Mouse (Mus musculus): Measurements from ENCODE around the gene Kalrn.
"Not testable (repeated sequence)": the region's sequence is repeated elsewhere in the genome, so short reads cannot be mapped to it uniquely, and the experiment has no call there.

The Kalrn gene

GRCm38 (mm10) chr16:34316253-34316652, 257.1 kb downstream of the Kalrn start:
- no peak for DNase-seq (ENCODE audit: low spot score in 2 of 2)

GRCm38 (mm10) chr16:34314071-34314470, 259.3 kb downstream of the Kalrn start:
- DNase-seq (ENCODE audit: low spot score in 2 of 2): no peak

DNA sequence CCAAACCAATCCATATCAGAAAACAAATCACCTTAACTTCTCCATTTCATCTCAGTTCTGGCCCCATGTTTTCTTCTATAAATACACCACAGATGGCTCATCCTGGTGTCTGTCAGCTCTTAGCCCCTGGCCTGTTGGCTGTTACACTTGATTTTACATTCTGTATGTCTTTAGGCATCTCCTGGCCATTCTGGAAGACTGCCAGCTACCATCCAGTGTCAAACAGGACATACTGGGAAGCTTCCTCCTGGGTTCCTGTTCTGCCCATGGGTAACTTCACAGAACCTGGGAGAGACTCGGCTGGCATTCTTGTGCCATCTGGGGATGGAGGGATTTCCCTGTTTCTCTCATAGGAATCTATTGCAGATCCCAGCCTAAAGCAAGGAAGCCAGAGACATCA, 261.8 kb downstream of the Kalrn start:
- no peak for DNase-seq (ENCODE audit: low spot score in 2 of 2)

GRCm38 (mm10) chr16:34310363-34310762, 263.0 kb downstream of the Kalrn start:
- DNase-seq (ENCODE audit: low spot score in 2 of 2): no peak

DNA sequence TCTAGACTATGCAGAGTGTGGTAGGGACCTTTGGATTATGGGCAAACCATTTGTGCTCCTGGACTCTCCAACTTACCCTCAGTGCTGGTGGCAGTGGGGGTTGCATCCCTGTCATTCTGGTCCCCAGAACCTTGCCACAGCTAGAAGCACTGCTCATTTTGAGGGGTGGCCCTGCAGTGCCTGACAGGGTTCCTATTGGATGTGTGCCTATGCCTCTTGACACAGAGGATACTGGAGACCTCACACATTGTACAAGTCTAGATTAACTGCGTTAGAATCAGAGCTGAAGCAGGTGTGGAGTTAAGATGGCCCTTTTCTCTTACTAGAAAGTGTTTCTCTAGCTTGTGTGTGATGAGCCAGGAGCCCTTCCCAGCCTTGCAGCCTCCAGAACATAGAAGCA, 265.0 kb downstream of the Kalrn start:
- DNase-seq (ENCODE audit: low spot score in 2 of 2): no peak

GRCm38 (mm10) chr16:34307458-34307857, 265.9 kb downstream of the Kalrn start:
- no peak for DNase-seq (ENCODE audit: low spot score in 2 of 2)

DNA sequence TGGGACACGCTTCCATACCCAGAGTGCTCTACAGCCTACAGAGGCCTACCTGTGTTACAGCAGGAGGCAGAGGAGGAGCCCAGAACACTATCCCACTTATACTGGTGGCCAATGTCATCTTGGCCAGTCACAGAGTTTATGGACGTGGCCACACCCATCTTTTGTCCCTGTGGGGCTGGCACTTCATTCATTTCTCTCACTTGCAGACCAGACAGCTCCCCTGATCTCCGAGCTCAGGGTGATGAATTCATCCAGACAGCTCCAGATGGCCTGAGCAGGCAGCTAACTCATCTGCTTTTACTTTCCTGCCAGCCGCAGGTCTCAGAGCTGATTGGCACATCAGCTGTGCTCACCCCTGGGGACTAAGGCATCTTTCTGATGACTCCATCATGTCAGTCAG, 267.7 kb downstream of the Kalrn start:
- DNase-seq (ENCODE audit: low spot score in 2 of 2): no peak

GRCm38 (mm10) chr16:34303818-34304217, 269.5 kb downstream of the Kalrn start:
- DNase-seq (ENCODE audit: low spot score in 2 of 2): not testable (repeated sequence)

DNA sequence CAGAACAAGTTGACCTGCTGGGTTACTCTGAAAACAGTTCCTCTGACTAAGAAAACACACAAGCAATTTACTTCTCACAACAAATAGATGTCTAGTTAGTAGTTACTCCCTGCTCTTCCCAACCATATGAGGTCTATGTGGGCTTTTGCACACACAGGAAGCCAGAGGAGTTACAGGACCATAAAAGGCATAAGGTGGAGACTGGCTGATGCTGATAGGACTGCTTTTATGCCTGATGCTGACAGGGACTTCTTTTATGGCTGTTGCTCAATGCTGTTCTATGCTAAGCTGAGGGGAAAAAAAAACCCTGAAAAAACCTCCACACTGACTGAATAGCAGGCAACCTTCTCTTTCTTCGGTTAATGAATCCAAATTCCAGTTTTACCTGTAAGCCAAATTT, 270.8 kb downstream of the Kalrn start:
- DNase-seq (ENCODE audit: low spot score in 2 of 2): no peak

DNA sequence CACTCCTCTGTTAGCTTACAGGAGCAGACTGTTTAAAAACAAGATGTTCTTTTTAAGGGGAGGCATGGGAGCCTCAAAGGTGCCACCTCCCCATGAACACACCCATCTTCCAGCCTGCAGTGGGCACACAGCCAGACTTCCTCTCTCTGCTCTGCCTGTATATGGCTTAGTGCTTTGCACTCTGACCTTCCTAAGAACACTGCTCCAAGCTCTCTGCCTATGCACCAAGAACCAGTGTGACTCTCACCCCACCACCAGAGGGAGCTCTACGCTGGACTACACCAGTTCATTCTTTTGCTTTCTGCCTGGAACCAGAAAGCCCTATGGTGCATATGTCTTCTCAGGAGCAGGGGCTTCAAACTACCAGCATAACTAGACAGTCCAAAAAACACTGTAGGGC, 271.3 kb downstream of the Kalrn start:
- no peak for DNase-seq (ENCODE audit: low spot score in 2 of 2)

GRCm38 (mm10) chr16:34299226-34299625, 274.1 kb downstream of the Kalrn start:
- DNase-seq (ENCODE audit: low spot score in 2 of 2): no peak

- no peak for DNase-seq (ENCODE audit: low spot score in 2 of 2)
These were observed 275.2 kb downstream of the Kalrn start for GRCm38 (mm10) chr16:34297911-34298682.

DNA sequence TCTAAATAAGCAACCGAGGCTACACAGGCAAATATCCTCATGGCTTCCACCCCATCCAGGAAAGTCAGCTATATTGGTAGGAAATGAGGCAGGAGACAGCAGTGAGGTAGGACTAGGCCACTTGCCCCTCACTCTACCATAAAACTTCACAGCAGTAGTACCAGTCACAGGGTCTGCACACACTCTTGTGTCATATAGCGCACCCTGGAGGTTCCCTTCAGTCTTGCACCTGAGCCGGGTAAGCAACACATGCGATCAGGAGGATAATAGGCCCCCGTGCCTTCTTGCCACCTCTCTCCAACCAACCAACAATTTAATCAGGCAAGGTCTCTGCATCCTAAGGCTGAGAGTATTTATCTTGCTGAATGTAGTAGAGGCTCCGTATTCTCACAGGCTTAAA, 278.8 kb downstream of the Kalrn start:
- no peak for DNase-seq (ENCODE audit: low spot score in 2 of 2)

GRCm38 (mm10) chr16:34293675-34294074, 279.7 kb downstream of the Kalrn start:
- DNase-seq (ENCODE audit: low spot score in 2 of 2): no peak

DNA sequence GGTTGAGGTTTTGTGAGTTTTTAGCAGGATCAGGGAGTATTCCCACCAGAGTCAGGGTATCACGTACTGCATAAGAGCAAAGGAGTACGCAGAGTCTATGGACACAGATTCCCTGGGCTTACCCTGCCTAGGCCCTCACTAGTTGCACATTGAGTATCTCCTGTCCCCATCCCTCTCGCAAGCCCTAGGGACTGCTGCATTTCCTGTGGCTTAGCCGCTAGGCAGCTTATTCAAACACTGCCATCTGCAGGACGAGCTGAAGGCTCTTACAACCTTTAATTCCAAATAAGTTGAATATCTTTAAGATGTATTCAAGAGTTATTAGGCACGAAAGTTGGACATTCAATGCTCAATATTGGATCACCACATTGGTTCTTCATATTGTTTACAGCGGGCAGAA, 283.7 kb downstream of the Kalrn start:
- DNase-seq (ENCODE audit: low spot score in 2 of 2): no peak

GRCm38 (mm10) chr16:34282026-34282425, 291.3 kb downstream of the Kalrn start:
- DNase-seq (ENCODE audit: low spot score in 2 of 2): no peak

DNA sequence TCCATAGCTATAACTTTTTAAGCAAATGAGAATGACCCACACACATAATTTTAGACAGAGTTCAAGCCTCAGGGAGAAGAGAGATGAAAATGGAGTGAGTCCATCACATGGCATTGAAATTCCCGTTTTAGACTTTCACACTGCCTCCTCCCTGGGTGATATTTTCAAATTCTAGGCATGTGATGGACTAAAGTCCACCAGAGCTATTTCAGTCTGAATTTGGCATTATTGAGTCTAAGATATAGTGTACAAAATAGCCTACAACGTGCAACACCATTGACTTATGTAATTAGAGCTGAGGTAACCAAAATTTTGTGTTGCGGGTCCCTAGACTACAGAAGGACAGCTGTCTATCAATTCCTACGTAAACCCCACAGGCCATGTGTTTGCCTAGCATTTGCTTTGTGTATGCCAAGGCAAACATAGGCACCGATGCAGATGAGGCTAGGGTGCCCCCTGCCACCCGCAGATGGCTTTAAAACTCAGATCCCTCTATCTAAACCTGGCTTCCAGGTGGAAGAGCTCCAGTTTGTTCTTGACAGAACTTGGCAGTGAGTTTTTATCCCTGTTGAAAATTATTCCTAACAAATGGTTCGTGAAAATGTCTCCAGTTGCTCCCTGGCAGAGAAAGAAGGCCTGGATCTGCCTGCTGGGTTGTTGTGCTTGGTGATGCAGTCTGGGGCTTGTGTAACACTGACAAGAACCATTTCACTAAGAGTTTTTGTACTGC, 293.5 kb downstream of the Kalrn start:
- no peak for DNase-seq (ENCODE audit: low spot score in 2 of 2)

DNA sequence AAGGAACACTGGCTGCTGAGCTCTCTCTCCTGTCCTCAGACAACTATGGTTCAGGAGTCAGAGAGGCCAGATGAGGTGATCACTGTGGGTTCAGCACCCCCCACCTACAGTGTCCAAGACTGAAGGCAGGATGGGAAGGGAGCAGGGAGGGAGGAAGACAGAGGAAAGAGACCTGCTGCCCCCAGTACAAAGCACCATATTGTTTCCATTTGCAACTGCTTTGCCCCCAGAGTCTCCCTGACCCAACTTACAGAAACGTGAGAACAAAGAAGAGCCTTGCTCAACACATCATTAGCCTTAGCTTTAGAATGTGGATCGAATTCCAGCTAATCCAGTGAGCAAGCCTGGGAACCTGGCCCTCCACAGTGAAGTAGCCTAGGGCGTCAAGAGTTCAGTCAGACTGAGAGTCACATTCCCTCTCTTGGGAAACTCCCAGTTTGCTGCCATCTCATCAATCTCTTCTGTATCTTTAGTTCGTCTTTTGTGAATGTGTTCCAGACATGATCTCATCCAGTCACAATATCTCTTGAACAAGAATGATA, 295.0 kb downstream of the Kalrn start:
- DNase-seq (ENCODE audit: low spot score in 2 of 2): no peak

DNA sequence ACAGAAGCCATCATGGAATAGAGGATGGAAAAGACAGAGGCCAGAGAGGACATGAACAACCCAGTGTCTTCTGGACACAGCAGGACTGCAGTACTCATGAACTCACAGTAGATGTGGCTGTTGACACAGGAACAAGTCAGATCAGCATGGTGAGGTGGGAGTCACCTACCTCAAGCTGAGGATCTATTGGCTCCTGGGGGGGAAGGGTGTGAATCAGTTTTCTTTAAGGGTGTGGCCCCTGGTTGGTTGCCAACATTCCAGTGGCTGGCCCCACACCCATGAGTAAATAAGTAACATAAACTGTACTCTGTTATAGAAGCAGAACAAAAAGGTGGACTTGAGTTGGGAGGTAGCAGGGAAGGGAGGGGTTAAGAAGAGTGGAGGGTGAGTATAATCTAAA, 298.7 kb downstream of the Kalrn start:
- no peak for DNase-seq (ENCODE audit: low spot score in 2 of 2)

GRCm38 (mm10) chr16:34271476-34271875, 301.9 kb downstream of the Kalrn start:
- no peak for DNase-seq (ENCODE audit: low spot score in 2 of 2)

DNA sequence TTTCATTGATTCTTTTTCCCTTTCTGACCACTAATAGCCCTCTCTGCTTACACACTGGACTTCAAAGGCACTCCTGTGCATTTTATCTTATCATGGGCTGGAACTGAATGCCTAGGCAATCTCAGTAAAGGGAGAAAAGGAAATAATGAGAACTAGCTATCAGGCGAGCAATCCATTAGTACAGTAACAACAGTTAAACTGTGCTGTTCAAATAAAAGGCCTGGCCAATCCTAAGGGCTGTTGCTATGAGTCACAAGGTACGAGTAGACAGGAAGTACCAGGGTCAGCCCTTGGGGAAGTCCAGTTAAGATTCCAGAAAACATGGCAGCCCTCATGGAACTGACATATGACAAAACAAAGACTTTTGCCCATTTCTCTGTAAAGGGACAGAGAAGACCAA, 302.7 kb downstream of the Kalrn start:
- DNase-seq (ENCODE audit: low spot score in 2 of 2): no peak

DNA sequence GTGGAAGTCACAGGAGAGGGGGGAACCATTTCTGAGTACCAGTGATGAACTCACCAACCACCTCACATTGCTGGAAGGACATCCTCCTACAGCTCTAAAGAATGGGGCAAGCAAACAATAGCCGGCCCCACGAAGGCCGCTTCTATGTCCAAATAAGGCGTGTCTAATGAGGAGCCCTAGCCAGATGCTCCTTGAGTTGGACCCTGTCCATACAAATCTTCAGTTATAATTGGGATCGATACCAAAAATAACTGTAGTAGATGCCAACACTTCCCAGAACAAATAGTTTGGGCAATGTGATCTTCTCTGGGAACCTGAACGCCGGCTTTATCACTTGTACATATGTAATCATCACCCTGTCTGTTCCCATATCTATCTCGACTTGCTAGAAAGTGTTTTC, 303.7 kb downstream of the Kalrn start:
- no peak for DNase-seq (ENCODE audit: low spot score in 2 of 2)

GRCm38 (mm10) chr16:34267751-34268150, 305.6 kb downstream of the Kalrn start:
- no peak for DNase-seq (ENCODE audit: low spot score in 2 of 2)

Data from spleen, postnatal 14 days (tissue).